ENCODE assay signal across 9 mouse cellular contexts in genomic region chr16:18249364-18249967, GRCm38 (mm10). TPM values are rescaled to one million over a fixed set of nuclear protein-coding genes. Genes with fewer than 3 reads are reported as not detected.
DNase-seq lines count a peak whose midpoint lies in the region; ATAC-seq and TF ChIP-seq lines count a peak whose summit lies in the region.
"Had no signal": no experiment of that assay in that cellular context is flagged by ENCODE, and none has a peak within 500 bp of the region (broad histone marks: within the 10 kb centered on the region; RNA-seq: fewer than 3 reads in every experiment).

No protein-coding gene starts in this region.

- no peaks in the 10 kb centered on the region for H3K27me3 ChIP-seq in C2C12 (ENCODE audit: control insufficient read depth, insufficient read depth, insufficient read length)
- H3K27me3 ChIP-seq in embryonic facial prominence, embryonic 10.5 days (replicated peaks; ENCODE audit: low read depth, poor library complexity, severe bottlenecking) = no peaks in the 10 kb centered on the region
- H3K27me3 ChIP-seq in heart, embryonic 16.5 days (ENCODE audit: control insufficient read depth, insufficient read depth, low read length) = no peaks in the 10 kb centered on the region
- H3K27me3 ChIP-seq in lung, postnatal 0 days (replicated peaks; ENCODE audit: insufficient read depth, low read length) = no peaks in the 10 kb centered on the region

- 11% methylated on average over 27 of the region's 27 CpGs for WGBS in embryonic facial prominence, embryonic 10.5 days
- 2% methylated on average over 27 of the region's 27 CpGs for WGBS in heart, embryonic 16.5 days
- WGBS in lung, postnatal 0 days = under 1% methylated on average over 27 of the region's 27 CpGs

- peak overlapping the region; percentile 97 for H3K4me3 ChIP-seq in C2C12 (ENCODE audit: insufficient read depth, poor library complexity, severe bottlenecking)
- H3K4me3 ChIP-seq in embryonic facial prominence, embryonic 10.5 days = peak overlapping the region; percentile 77
- H3K4me3 ChIP-seq in heart, embryonic 16.5 days (ENCODE audit: low read length) = peak overlapping the region; percentile 94
- H3K4me3 ChIP-seq in lung, postnatal 0 days (ENCODE audit: low read depth, low read length) = peak overlapping the region; percentile 92

- DNase-seq in ZHBTc4 (ENCODE audit: low read depth, low spot score) = peak; percentile 28
- peak; percentile 50 for DNase-seq in embryonic facial prominence, embryonic 10.5 days (ENCODE audit: low spot score)
- peak; percentile 29 to 63 for DNase-seq in kidney, postnatal 25 days
- peak; percentile 57 for DNase-seq in lung, postnatal 0 days (ENCODE audit: low spot score)
- DNase-seq in thymus, postnatal 4 days = peak; percentile 62

- TF ChIP-seq EP300 in lung, postnatal 0 days (IDR thresholded peaks at IDR 0.05) = no peak

- no peak for TF ChIP-seq CTCF in C2C12 (IDR thresholded peaks at IDR 0.05; ENCODE audit: control insufficient read depth, insufficient read depth, insufficient read length)
- TF ChIP-seq CTCF in lung, postnatal 0 days (IDR thresholded peaks at IDR 0.05) = no peak

- H3K4me1 ChIP-seq in embryonic facial prominence, embryonic 10.5 days = peaks cover 47% of the 10 kb centered on the region
- H3K4me1 ChIP-seq in heart, embryonic 16.5 days (ENCODE audit: control insufficient read depth, insufficient read depth, low read length) = peaks cover 26% of the 10 kb centered on the region
- peaks cover 14% of the 10 kb centered on the region for H3K4me1 ChIP-seq in lung, postnatal 0 days (ENCODE audit: insufficient read depth, low read depth, low read length)

- peak overlapping the region; percentile 89 for H3K4me2 ChIP-seq in heart, embryonic 16.5 days (ENCODE audit: low read depth, low read length)
- H3K4me2 ChIP-seq in lung, postnatal 0 days (replicated peaks; ENCODE audit: low read depth, low read length) = peak overlapping the region; percentile 96

- peaks cover 80% of the 10 kb centered on the region for H3K36me3 ChIP-seq in C2C12 (ENCODE audit: control insufficient read depth, insufficient read depth)
- peaks cover 73% of the 10 kb centered on the region for H3K36me3 ChIP-seq in embryonic facial prominence, embryonic 10.5 days (replicated peaks)
- peaks cover 54% of the 10 kb centered on the region for H3K36me3 ChIP-seq in heart, embryonic 16.5 days (ENCODE audit: control insufficient read depth, insufficient read depth)
- H3K36me3 ChIP-seq in lung, postnatal 0 days (ENCODE audit: insufficient read depth, low read length) = peaks cover 27% of the 10 kb centered on the region

- 0 out of 2 replicates have a peak, but pooled peaks have one; percentile 7 for ATAC-seq in heart, embryonic 16.5 days (replicated peaks; ENCODE audit: extremely low read depth, insufficient read depth, low FRiP score)
- peak; percentile 4 for ATAC-seq in lung, postnatal 0 days
- ATAC-seq in neutrophil, adult 5-6 weeks (ENCODE audit: extremely low read depth, insufficient number of reproducible peaks, low FRiP score, poor library complexity, severe bottlenecking) = peak; percentile 55

- H3ac ChIP-seq in C2C12 (ENCODE audit: control insufficient read depth, insufficient read length, low read depth) = peak overlapping the region; percentile 82

- H3K27ac ChIP-seq in embryonic facial prominence, embryonic 10.5 days (replicated peaks) = peak overlapping the region; percentile 96
- peak overlapping the region; percentile 94 for H3K27ac ChIP-seq in heart, embryonic 16.5 days (ENCODE audit: low read length)
- H3K27ac ChIP-seq in lung, postnatal 0 days (ENCODE audit: low read length) = peak overlapping the region; percentile 88

- H3K79me2 ChIP-seq in C2C12 (ENCODE audit: control insufficient read depth, insufficient read depth) = peaks cover 79% of the 10 kb centered on the region

- H3K9ac ChIP-seq in heart, embryonic 16.5 days (ENCODE audit: low read length) = peak overlapping the region; percentile 95
- peak overlapping the region; percentile 74 for H3K9ac ChIP-seq in lung, postnatal 0 days (replicated peaks; ENCODE audit: low read depth)

- peaks cover 55% of the 10 kb centered on the region for H3K79me3 ChIP-seq in C2C12 (ENCODE audit: low read depth)

- no peaks in the 10 kb centered on the region for H3K9me3 ChIP-seq in embryonic facial prominence, embryonic 10.5 days
- no peaks in the 10 kb centered on the region for H3K9me3 ChIP-seq in heart, embryonic 16.5 days (replicated peaks; ENCODE audit: control insufficient read depth, low read length)
- H3K9me3 ChIP-seq in lung, postnatal 0 days (ENCODE audit: low read length) = no peaks in the 10 kb centered on the region

TF ChIP-seq in C2C12, 6 proteins besides CTCF, POLR2A, EP300 and RAD21:
- TF ChIP-seq MAX (IDR thresholded peaks at IDR 0.05) (no peak), FOSL1 (IDR thresholded peaks at IDR 0.05; ENCODE audit: insufficient read depth, low read length, poor library complexity, severe bottlenecking) (no peak), CEBPB (IDR thresholded peaks at IDR 0.05; ENCODE audit: low read depth) (no peak), USF1 (IDR thresholded peaks at IDR 0.05; ENCODE audit: low read depth) (no peak), MYOG (IDR thresholded peaks at IDR 0.05; ENCODE audit: control insufficient read depth, extremely low read depth, insufficient read length) (no peak), MYOD1 (IDR thresholded peaks at IDR 0.05; ENCODE audit: control insufficient read depth, insufficient read length, low read depth) (no peak)

RNA-seq across cellular contexts. Expression of gene Ranbp1, which starts 0.9 kb away (rescaled TPM):
- polyA plus RNA-seq in C2C12 (2012; fragmentation: generic; extraction: Trizol) = 422 TPM
- polyA plus RNA-seq in embryonic facial prominence, embryonic 10.5 days (2016; fragmentation: Nextera tagmentation; extraction: Ambion mirVana) = 1,276 and 1,293 TPM in 2 replicates
- 295 and 343 TPM in 2 replicates for polyA plus RNA-seq in heart, embryonic 16.5 days (2015; fragmentation: Nextera tagmentation; extraction: Ambion mirVana)
- 155 and 163 TPM in 2 replicates for polyA plus RNA-seq in lung, postnatal 0 days (2015; fragmentation: Nextera tagmentation; extraction: Ambion mirVana)
- 56.7 and 62.2 TPM in 2 replicates for total RNA-seq in neutrophil, adult 5-6 weeks (2017)

RNA-seq across cellular contexts. Expression of gene Trmt2a, which starts 1.0 kb away (rescaled TPM):
- 79.2 TPM for polyA plus RNA-seq in C2C12 (2012; fragmentation: generic; extraction: Trizol)
- 116 and 120 TPM in 2 replicates for polyA plus RNA-seq in embryonic facial prominence, embryonic 10.5 days (2016; fragmentation: Nextera tagmentation; extraction: Ambion mirVana)
- polyA plus RNA-seq in heart, embryonic 16.5 days (2015; fragmentation: Nextera tagmentation; extraction: Ambion mirVana) = 65.9 and 69.9 TPM in 2 replicates
- polyA plus RNA-seq in lung, postnatal 0 days (2015; fragmentation: Nextera tagmentation; extraction: Ambion mirVana) = 39.2 and 39.7 TPM in 2 replicates
- 113 and 131 TPM in 2 replicates for total RNA-seq in neutrophil, adult 5-6 weeks (2017)

RNA-seq across cellular contexts. Expression of gene Gm49776, which starts 8.7 kb away (rescaled TPM):
- polyA plus RNA-seq in C2C12 (2012; fragmentation: generic; extraction: Trizol) = 0.46 TPM
- polyA plus RNA-seq in embryonic facial prominence, embryonic 10.5 days (2016; fragmentation: Nextera tagmentation; extraction: Ambion mirVana) = 6.6 TPM in 1 of 2 replicates, not detected in the other
- polyA plus RNA-seq in heart, embryonic 16.5 days (2015; fragmentation: Nextera tagmentation; extraction: Ambion mirVana) = 3.2 TPM in 1 of 2 replicates, not detected in the other
- 2.2 and 2.5 TPM in 2 replicates for polyA plus RNA-seq in lung, postnatal 0 days (2015; fragmentation: Nextera tagmentation; extraction: Ambion mirVana)
- total RNA-seq in neutrophil, adult 5-6 weeks (2017) = not detected in 2 replicates
- total RNA-seq: gastrocnemius, postnatal 4 days had no signal

RNA-seq across cellular contexts. Expression of gene Zdhhc8, which starts 14.5 kb away (rescaled TPM):
- 37.4 TPM for polyA plus RNA-seq in C2C12 (2012; fragmentation: generic; extraction: Trizol)
- polyA plus RNA-seq in embryonic facial prominence, embryonic 10.5 days (2016; fragmentation: Nextera tagmentation; extraction: Ambion mirVana) = 15.5 and 17.9 TPM in 2 replicates
- 16.3 and 22.7 TPM in 2 replicates for polyA plus RNA-seq in heart, embryonic 16.5 days (2015; fragmentation: Nextera tagmentation; extraction: Ambion mirVana)
- polyA plus RNA-seq in lung, postnatal 0 days (2015; fragmentation: Nextera tagmentation; extraction: Ambion mirVana) = 12.9 and 13.9 TPM in 2 replicates
- 9.3 and 14.0 TPM in 2 replicates for total RNA-seq in neutrophil, adult 5-6 weeks (2017)

RNA-seq across cellular contexts. Expression of gene Ccdc188, which starts 31.8 kb away (rescaled TPM):
- 0.04 TPM for polyA plus RNA-seq in C2C12 (2012; fragmentation: generic; extraction: Trizol)
- not detected in 2 replicates for polyA plus RNA-seq in embryonic facial prominence, embryonic 10.5 days (2016; fragmentation: Nextera tagmentation; extraction: Ambion mirVana)
- polyA plus RNA-seq in heart, embryonic 16.5 days (2015; fragmentation: Nextera tagmentation; extraction: Ambion mirVana) = 0.17 TPM in 1 of 2 replicates, not detected in the other
- not detected in 2 replicates for polyA plus RNA-seq in lung, postnatal 0 days (2015; fragmentation: Nextera tagmentation; extraction: Ambion mirVana)
- not detected in 2 replicates for total RNA-seq in neutrophil, adult 5-6 weeks (2017)
- total RNA-seq: gastrocnemius, postnatal 4 days had no signal

Comparison
In these comparisons a context has a peak if more than half of its experiments do, and no peak if none do; other contexts are left out.
1. Peak in every context shown above with its lines: DNase-seq, ATAC-seq, H3K4me3 ChIP-seq and H3K27ac ChIP-seq.
2. ATAC-seq: peak in every context shown above with its lines; median percentile 55 in neutrophil, adult 5-6 weeks; 7 in heart, embryonic 16.5 days; 4 in lung, postnatal 0 days.